Mouse (Mus musculus) liver, embryonic 14.5 days (tissue): ENCODE measurements around the gene Utrn.

Source experiments
- CTCF ChIP-seq: IDR thresholded peaks from 2 replicates; pipeline ENCODE4 v1.5.1; 2016; ENCODE audit warnings: antibody characterized with exemption, low read depth, control low read depth
- EP300 ChIP-seq: IDR thresholded peaks from 2 replicates; pipeline ENCODE4 v1.6.1; 2016; ENCODE audit warnings: antibody characterized with exemption, low read depth

- TF ChIP-seq CTCF (no peak), EP300 (no peak)
Observed at GRCm38 (mm10) chr10:12522078-12522477, 347.1 kb downstream of the Utrn start.
